Mouse (Mus musculus) heart, postnatal 36 days (tissue): Measurements from ENCODE around the gene Stx19. TPM values are rescaled to one million over a fixed set of nuclear protein-coding genes. Genes with fewer than 3 reads are reported as not detected.
A peak's percentile ranks its signal among the peaks of the same experiment; 100 is the strongest.

Experiments
- DNase-seq, 2 experiments: peaks; one replicate each; pipeline ENCODE4 v3.0.0; 2021 to 2022
- intact Hi-C: fragments of 180-260 bp; cut with DNase I; formaldehyde crosslinking; loops from one replicate; pipeline ENCODE4 v1.15.1; 2025
- total RNA-seq, 2 experiments: library from RNA; stranded (reverse); gene quantifications; 2 replicates each; pipeline ENCODE4 v1.2.3; 2021

The Stx19 gene
- total RNA-seq, result not detected

- DNase-seq, result no peak
- intact Hi-C loops, result no loop called here
These were observed at the start of gene Stx19 for GRCm38 (mm10) chr16:62814491-62814890. TSS of gene Stx19 (plus strand) at chr16:62814676.

GRCm38 (mm10) chr16:62773462-62773861, 41.0 kb upstream of the Stx19 start:
- DNase-seq, result no peak
- intact Hi-C loops, result no loop called here

GRCm38 (mm10) chr16:62776034-62776433, 38.4 kb upstream of the Stx19 start:
- no peak for DNase-seq
- intact Hi-C loops, result no loop called here

- DNase-seq, result no peak
- intact Hi-C loops, result no loop called here
These were observed 36.2 kb upstream of the Stx19 start for GRCm38 (mm10) chr16:62778282-62778681.

GRCm38 (mm10) chr16:62782229-62782628, 32.2 kb upstream of the Stx19 start:
- intact Hi-C loops, result no loop called here
- DNase-seq, result no peak

- intact Hi-C loops, result loop anchor here (2.0 kb wide), 1 partner anchor 62 kb away; no protein-coding TSS in a partner anchor
These were observed 27.7 kb upstream of the Stx19 start, which contains the start of gene Nsun3 for GRCm38 (mm10) chr16:62786621-62787331. TSS of gene Nsun3 (minus strand) at chr16:62786818.

GRCm38 (mm10) chr16:62796608-62797007, 17.9 kb upstream of the Stx19 start:
- intact Hi-C loops, result no loop called here

More at GRCm38 (mm10) chr16:62786621-62787331, 27.7 kb upstream of the Stx19 start, which contains the start of gene Nsun3:
- peak; percentile 89 to 90 for DNase-seq

GRCm38 (mm10) chr16:62798808-62799207, 15.7 kb upstream of the Stx19 start:
- DNase-seq, result no peak
- intact Hi-C loops, result no loop called here

More at GRCm38 (mm10) chr16:62796608-62797007, 17.9 kb upstream of the Stx19 start:
- DNase-seq, result no peak

- no peak for DNase-seq
- intact Hi-C loops, result no loop called here
These were observed 15.1 kb upstream of the Stx19 start for GRCm38 (mm10) chr16:62799426-62799825.

- DNase-seq, result no peak
- intact Hi-C loops, result no loop called here
These were observed 14.6 kb upstream of the Stx19 start for GRCm38 (mm10) chr16:62799839-62800238.

GRCm38 (mm10) chr16:62804621-62805020, 9.9 kb upstream of the Stx19 start:
- DNase-seq, result no peak
- intact Hi-C loops, result no loop called here

GRCm38 (mm10) chr16:62807249-62807979, 7.1 kb upstream of the Stx19 start:
- intact Hi-C loops, result no loop called here
- no peak for DNase-seq

GRCm38 (mm10) chr16:62810855-62811254, 3.6 kb upstream of the Stx19 start:
- intact Hi-C loops, result no loop called here
- DNase-seq, result no peak

- no peak for DNase-seq
- intact Hi-C loops, result no loop called here
These were observed 686 bp upstream of the Stx19 start for GRCm38 (mm10) chr16:62813790-62814189.

GRCm38 (mm10) chr16:62822472-62822871, 8.0 kb downstream of the Stx19 start:
- intact Hi-C loops, result no loop called here
- no peak for DNase-seq

- intact Hi-C loops, result loop anchor here (2.0 kb wide), 1 partner anchor 42 kb away; no protein-coding TSS in a partner anchor
- no peak for DNase-seq
These were observed 11.9 kb downstream of the Stx19 start for GRCm38 (mm10) chr16:62826156-62827001.

- intact Hi-C loops, result no loop called here
- no peak for DNase-seq
These were observed 17.6 kb downstream of the Stx19 start for GRCm38 (mm10) chr16:62832027-62832426.

- DNase-seq, result peak; percentile 29 to 33
- intact Hi-C loops, result no loop called here
These were observed 18.0 kb downstream of the Stx19 start for GRCm38 (mm10) chr16:62832481-62832880.

GRCm38 (mm10) chr16:62834016-62834735, 19.7 kb downstream of the Stx19 start:
- intact Hi-C loops, result no loop called here
- no peak for DNase-seq

- intact Hi-C loops, result no loop called here
These were observed 30.9 kb downstream of the Stx19 start for GRCm38 (mm10) chr16:62845341-62845740.

More at GRCm38 (mm10) chr16:62845341-62845740, 30.9 kb downstream of the Stx19 start:
- no peak for DNase-seq
